Mouse (Mus musculus): Measurements from ENCODE around the gene Tbc1d4.

GRCm38 (mm10) chr14:101437925-101438324 is 171.1 kb downstream of the Tbc1d4 start:
- TF ChIP-seq CTCF (IDR thresholded peaks at IDR 0.05; ENCODE audit: insufficient read depth, low read length) = no peak
- no peak for TF ChIP-seq POLR2A (IDR thresholded peaks at IDR 0.05; ENCODE audit: borderline replicate concordance, extremely low read depth, low read depth, low read length)

Measured in lung, adult 2 months (tissue).